Mouse (Mus musculus): Measurements from ENCODE around the gene 4931406C07Rik.

DNA sequence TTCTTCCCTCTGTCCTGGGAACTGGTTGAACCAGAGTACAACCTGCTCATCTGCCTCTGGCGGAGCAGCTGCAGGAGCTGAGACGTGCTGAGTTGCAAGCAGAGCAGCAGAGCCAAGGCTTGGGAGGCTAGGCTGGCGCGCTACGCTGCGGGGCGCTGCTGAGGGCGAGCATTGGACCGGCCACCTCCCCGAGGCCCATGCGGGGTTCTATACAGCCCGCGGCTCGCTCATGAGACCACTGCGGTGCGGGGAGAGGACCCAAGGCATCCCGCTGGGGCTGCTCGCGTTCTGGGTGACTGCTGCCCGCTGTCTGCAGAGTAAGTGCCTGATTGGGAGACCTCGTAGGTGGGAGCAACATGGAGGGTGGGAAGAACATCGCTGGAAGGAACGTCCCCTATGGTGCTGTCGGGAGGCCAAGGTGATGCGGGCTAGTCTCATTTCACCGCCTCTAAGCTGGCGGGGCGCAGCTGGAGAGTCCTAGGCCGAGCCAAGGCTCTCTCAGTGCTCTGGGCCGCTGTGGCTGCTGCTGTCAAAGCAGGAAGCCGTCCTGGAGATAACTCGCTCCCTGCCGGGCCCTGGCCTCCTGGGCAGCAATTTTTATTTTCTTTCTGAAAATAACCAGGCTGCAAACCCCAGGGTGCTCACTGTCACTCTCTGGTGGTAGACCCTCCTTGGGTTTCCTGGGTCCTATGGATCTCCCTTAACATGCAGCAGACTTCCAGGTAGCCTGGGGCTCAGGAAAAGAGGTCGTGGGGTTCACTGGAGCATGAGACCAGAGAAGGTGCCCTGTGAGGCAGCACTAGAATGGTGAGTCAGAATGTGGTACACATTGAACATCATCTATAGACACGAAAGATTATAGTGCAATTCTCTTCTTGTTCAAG is 67.0 kb downstream of the 4931406C07Rik start, which contains the start of gene Vstm5:
- no peak for TF ChIP-seq CTCF (IDR thresholded peaks at IDR 0.05; ENCODE audit: low read depth, low read length)
- no peak for TF ChIP-seq POLR2A (IDR thresholded peaks at IDR 0.05; ENCODE audit: borderline replicate concordance, low read depth, low read length)
